Mouse (Mus musculus) neural tube, embryonic 15.5 days (tissue): Measurements from ENCODE around the gene Myh6. TPM values are rescaled to one million over a fixed set of nuclear protein-coding genes. Genes with fewer than 3 reads are reported as not detected.
"Not testable (repeated sequence)": the region's sequence is repeated elsewhere in the genome, so short reads cannot be mapped to it uniquely, and the experiment has no call there.

Source experiments
- ATAC-seq: fragments of 200-750 bp; cut with Nextera tagmentation; 2 replicates; pipeline ENCODE4 v1.8.0; 2017; ENCODE audit warnings: mild to moderate bottlenecking, moderate TSS enrichment, moderate library complexity; ENCODE audit not compliant: low FRiP score
- H3K27ac ChIP-seq: fragments of 300-500 bp; sonication (generic); replicated peaks from 2 replicates; pipeline ENCODE4 v1.5.1; 2015; ENCODE audit warnings: mild to moderate bottlenecking, inconsistent platforms
- H3K27me3 ChIP-seq: fragments of 300-500 bp; sonication (generic); replicated peaks from 2 replicates; pipeline ENCODE4 v1.6.1; 2015; ENCODE audit warnings: inconsistent platforms
- H3K36me3 ChIP-seq: fragments of 300-500 bp; sonication (generic); 2 replicates; pipeline ENCODE4 v1.6.1; 2015; ENCODE audit warnings: inconsistent platforms
- H3K4me1 ChIP-seq: fragments of 300-500 bp; sonication (generic); 2 replicates; pipeline ENCODE4 v1.6.1; 2015; ENCODE audit warnings: inconsistent platforms
- H3K4me2 ChIP-seq: fragments of 300-500 bp; sonication (generic); 2 replicates; pipeline ENCODE4 v1.6.1; 2015; ENCODE audit warnings: inconsistent platforms, mild to moderate bottlenecking, moderate library complexity
- H3K4me3 ChIP-seq: fragments of 300-500 bp; sonication (generic); replicated peaks from 2 replicates; pipeline ENCODE4 v1.5.1; 2015; ENCODE audit warnings: mild to moderate bottlenecking, inconsistent platforms
- H3K9ac ChIP-seq: fragments of 300-500 bp; sonication (generic); replicated peaks from 2 replicates; pipeline ENCODE4 v1.6.1; 2015; ENCODE audit warnings: mild to moderate bottlenecking, inconsistent platforms
- H3K9me3 ChIP-seq: fragments of 300-500 bp; sonication (generic); replicated peaks from 2 replicates; pipeline ENCODE4 v1.6.1; 2016; ENCODE audit warnings: inconsistent platforms
- WGBS: fragments of 180-500 bp; shearing (Covaris S2); methylation state at CpG from one replicate; pipeline ENCODE4 v1.1.7; 2015; ENCODE audit warnings: mixed read lengths; 5-methylcytosine and 5-hydroxymethylcytosine counted together
- polyA plus RNA-seq: library from polyadenylated mRNA; unstranded; fragments of >200 nt; fragmentation: Nextera tagmentation; extraction: Ambion mirVana; gene quantifications from 2 replicates; pipeline ENCODE4 v1.2.1, GENCODE M21; 2015

Myh6 gene
- polyA plus RNA-seq, 1 experiment from 2014 or later: 1.8 TPM

DNA sequence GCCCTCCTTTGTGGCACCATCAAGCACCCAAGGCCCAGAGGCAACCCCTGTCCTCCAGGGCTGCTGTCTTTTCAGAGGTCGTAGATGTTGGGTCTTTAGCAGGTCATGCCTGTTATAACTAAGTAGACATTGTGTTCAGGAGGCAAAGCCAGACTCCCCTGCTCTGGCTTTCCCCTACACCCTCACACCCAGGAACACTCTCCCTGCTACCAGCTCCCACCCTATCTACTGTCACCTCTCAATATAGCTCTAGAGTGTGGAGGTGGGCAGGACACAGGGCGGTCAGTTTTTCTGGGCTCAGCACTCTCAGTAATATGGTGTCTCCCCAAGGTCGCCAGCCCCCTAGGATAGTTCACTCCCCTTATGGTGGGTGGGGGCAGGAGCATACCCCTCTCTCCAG is 1.1 kb upstream of the Myh6 start:
- 82% methylated on average over 3 of the region's 3 CpGs for WGBS
- no peak for ATAC-seq
- H3K27ac ChIP-seq: no peak overlapping the region
- H3K4me2 ChIP-seq: no peak overlapping the region
- H3K9me3 ChIP-seq: no peaks in the 10 kb centered on the region
- H3K4me3 ChIP-seq: no peak overlapping the region
- no peaks in the 10 kb centered on the region for H3K4me1 ChIP-seq
- H3K36me3 ChIP-seq: no peaks in the 10 kb centered on the region
- H3K27me3 ChIP-seq: no peaks in the 10 kb centered on the region
- H3K9ac ChIP-seq: no peak overlapping the region

DNA sequence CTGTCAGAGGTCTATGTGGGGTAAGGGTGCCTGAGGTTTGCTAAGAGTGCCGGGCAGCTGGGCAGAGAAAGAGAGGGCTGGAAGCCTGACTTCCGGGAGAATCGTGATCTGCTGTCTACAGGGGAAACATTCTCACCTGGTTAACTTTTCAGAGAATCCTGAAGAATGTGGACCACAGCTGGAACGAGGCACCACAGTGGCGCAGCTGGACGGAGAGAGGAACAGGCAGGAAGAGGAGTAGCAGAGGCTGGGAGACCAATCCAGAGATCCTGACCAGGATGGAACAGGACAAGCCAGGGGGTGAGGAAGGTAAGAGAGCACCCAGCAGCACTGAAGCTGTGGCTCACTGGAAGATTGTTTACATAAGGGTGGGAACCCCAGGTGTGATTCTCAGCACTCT is 1.1 kb downstream of the Myh6 start:
- Histone ChIP-seq H3K4me2 (no peak overlapping the region), H3K9me3 (no peaks in the 10 kb centered on the region), H3K27ac (no peak overlapping the region), H3K36me3 (no peaks in the 10 kb centered on the region), H3K27me3 (no peaks in the 10 kb centered on the region), H3K4me3 (no peak overlapping the region), H3K9ac (no peak overlapping the region), H3K4me1 (no peaks in the 10 kb centered on the region)
- 82% methylated on average over 6 of the region's 6 CpGs for WGBS
- ATAC-seq: no peak

DNA sequence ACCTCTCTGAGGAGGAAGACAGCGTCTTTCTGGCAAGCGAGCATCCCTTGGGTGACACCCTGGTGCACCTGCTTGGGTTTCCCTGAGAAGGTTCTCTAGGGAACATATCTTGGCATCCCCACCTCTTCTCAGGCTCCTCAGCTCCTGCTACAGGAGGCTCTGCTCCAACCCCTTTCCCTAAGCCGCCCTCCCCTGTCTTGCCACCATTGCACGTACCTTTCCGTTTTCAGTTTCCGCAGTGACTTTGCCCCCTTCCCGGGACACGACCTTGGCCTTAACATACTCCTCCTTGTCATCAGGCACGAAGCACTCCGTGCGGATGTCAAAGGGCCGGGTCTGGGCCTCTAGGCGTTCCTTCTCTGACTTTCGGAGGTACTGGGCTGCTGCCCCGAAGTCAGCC is 1.7 kb downstream of the Myh6 start:
- Histone ChIP-seq H3K4me1 (no peaks in the 10 kb centered on the region), H3K27me3 (no peaks in the 10 kb centered on the region), H3K36me3 (no peaks in the 10 kb centered on the region), H3K27ac (no peak overlapping the region), H3K4me2 (no peak overlapping the region), H3K4me3 (no peak overlapping the region), H3K9me3 (no peaks in the 10 kb centered on the region), H3K9ac (no peak overlapping the region)
- WGBS: 82% methylated on average over 15 of the region's 15 CpGs
- no peak for ATAC-seq

DNA sequence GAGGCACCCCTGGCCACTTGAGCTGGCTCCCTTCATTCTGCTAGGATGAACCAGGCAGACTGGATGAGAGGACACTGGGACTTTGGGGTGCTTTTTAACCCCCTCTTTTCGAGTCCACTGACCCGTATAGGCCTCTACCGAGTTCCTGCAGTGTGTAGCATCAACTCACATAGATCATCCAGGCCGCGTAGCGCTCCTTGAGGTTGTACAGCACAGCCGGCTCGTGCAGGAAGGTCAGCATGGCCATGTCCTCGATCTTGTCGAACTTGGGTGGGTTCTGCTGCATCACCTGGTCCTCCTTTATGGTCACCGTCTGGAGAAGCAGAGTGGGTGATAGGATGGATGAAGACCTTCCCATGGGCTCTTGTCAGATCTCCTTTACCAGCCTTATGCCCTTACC is 3.0 kb downstream of the Myh6 start:
- Histone ChIP-seq H3K9me3 (no peaks in the 10 kb centered on the region), H3K9ac (no peak overlapping the region), H3K27me3 (no peaks in the 10 kb centered on the region), H3K27ac (no peak overlapping the region), H3K4me1 (no peaks in the 10 kb centered on the region), H3K4me2 (no peak overlapping the region), H3K4me3 (no peak overlapping the region), H3K36me3 (no peaks in the 10 kb centered on the region)
- no peak for ATAC-seq
- WGBS: 92% methylated on average over 11 of the region's 11 CpGs

DNA sequence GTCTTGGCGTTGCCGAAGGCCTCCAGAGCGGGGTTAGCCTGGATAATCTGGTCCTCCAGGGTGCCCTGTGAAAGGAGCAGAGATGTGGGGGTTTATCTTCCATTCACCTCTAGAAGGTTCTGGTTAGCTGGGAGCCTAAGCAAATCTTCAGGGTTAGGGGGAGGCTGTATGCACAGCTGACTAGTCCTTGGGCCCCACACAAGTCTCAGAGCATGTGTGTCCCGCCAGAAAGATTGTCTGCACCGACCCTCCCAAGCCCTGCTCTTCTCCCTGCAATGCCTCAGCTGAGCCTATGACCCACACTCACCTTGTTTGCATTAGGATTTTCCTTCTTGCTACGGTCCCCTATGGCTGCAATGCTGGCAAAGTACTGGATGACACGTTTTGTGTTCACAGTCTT is 4.0 kb downstream of the Myh6 start:
- Histone ChIP-seq H3K9me3 (no peaks in the 10 kb centered on the region), H3K4me2 (no peak overlapping the region), H3K27ac (no peak overlapping the region), H3K36me3 (no peaks in the 10 kb centered on the region), H3K4me1 (no peaks in the 10 kb centered on the region), H3K27me3 (no peaks in the 10 kb centered on the region), H3K9ac (no peak overlapping the region), H3K4me3 (no peak overlapping the region)
- WGBS: 89% methylated on average over 7 of the region's 7 CpGs
- no peak for ATAC-seq

DNA sequence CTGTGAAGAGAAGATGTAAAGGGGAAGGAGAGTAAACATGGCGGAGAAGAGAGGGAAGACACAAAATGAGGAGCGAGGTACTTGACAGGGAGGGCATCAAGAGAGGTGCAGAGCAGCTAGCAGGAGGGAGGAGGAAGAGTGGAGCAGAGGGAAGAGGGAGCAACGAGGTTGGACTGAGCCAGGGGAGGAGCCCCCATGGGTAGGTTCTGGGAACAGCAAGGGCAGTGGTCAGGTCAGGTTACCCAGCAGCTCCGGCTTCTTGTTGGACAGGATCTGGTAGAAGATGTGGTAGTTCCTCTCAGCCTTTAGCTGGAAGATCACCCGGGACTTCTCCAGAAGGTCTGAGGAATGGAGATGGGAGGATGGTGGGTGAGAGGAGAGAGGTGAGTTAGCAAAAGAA is 5.2 kb downstream of the Myh6 start:
- Histone ChIP-seq H3K9me3 (no peaks in the 10 kb centered on the region), H3K4me2 (no peak overlapping the region), H3K27ac (no peak overlapping the region), H3K27me3 (no peaks in the 10 kb centered on the region), H3K4me1 (no peaks in the 10 kb centered on the region), H3K36me3 (no peaks in the 10 kb centered on the region), H3K9ac (no peak overlapping the region), H3K4me3 (no peak overlapping the region)
- WGBS: 87% methylated on average over 5 of the region's 5 CpGs
- ATAC-seq: no peak

DNA sequence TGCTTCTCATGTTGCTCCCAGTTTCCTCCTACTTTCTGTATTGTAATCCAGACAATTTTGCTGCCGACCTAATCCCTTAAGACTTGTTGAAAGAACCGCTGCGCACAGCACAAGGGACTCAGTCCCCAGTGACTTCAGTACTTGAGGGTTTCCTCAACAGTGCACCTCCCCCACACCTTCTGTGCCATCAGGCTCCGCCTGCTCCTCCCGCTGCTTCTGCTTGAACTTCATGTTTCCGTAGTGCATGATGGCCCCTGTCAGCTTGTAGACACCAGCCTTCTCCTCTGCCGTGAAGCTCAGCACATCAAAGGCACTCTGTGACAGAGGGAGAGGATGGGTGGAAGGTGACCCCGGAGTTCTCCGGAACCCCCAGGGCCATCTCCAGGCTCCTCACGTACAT is 6.0 kb downstream of the Myh6 start:
- ATAC-seq: no peak
- WGBS: 74% methylated on average over 10 of the region's 10 CpGs
- Histone ChIP-seq H3K9me3 (no peaks in the 10 kb centered on the region), H3K4me1 (no peaks in the 10 kb centered on the region), H3K27me3 (no peaks in the 10 kb centered on the region), H3K9ac (no peak overlapping the region), H3K27ac (no peak overlapping the region), H3K4me3 (no peak overlapping the region), H3K4me2 (no peak overlapping the region), H3K36me3 (no peaks in the 10 kb centered on the region)

DNA sequence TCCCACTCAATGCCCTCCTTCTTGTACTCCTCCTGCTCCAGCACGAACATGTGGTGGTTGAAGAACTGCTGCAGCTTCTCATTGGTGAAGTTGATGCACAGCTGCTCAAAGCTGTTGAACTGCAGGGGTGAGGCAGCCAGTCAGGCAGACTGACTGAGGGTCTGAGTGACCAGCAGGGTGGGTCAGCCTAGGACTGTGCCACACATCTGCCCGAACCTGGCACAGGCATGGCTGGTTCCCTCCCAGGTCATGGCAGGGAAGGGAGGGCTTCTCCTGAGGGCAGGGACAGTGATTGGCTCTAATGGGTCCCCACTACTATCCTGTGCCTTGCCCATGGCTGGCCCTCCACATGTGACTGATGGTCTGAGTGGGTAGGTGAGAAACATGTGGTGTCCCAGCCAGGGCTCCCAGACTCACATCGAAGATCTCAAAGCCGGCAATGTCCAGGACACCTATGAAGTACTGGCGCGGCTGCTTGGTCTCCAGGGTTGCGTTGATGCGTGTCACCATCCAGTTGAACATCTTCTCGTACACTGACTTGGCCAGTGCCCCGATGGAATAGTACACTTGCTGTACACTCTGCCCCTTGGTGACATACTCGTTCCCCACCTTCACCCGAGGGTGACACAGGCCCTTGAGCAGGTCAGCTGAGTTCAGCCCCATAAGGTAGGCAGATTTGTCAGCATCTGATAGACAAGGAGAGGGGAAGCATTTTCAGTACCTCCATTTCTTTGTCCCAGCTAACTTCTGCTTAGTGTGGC is 6.7 kb downstream of the Myh6 start:
- H3K27me3 ChIP-seq, H3K9me3 ChIP-seq, H3K36me3 ChIP-seq, H3K9ac ChIP-seq, H3K4me2 ChIP-seq, ATAC-seq, H3K4me1 ChIP-seq, H3K4me3 ChIP-seq, H3K27ac ChIP-seq: not testable (repeated sequence)
- WGBS: 96% methylated on average over 12 of the region's 12 CpGs

DNA sequence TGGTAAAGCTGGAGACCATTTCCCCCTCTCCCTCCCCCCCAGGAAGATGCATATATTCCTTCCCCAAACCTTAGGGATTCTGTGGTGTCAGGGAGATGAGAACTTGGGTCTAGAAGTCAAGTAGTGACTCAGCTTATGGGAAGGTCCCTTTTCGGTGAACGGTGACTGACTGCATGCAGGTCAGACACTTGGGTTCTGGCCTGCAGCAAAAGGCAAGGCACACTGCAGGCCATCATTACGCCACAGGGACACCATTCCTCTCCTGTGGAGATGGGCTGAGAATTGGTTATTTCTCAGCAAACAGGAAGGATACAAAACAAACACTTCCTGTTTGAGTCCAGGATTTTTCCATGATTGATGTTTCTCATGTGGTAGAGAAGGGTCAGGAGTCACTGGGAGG is 7.5 kb downstream of the Myh6 start:
- Histone ChIP-seq H3K27ac (no peak overlapping the region), H3K4me1 (no peaks in the 10 kb centered on the region), H3K9me3 (no peaks in the 10 kb centered on the region), H3K4me2 (no peak overlapping the region), H3K9ac (no peak overlapping the region), H3K36me3 (no peaks in the 10 kb centered on the region), H3K4me3 (no peak overlapping the region), H3K27me3 (no peaks in the 10 kb centered on the region)
- WGBS: 96% methylated on average over 3 of the region's 3 CpGs
- no peak for ATAC-seq

DNA sequence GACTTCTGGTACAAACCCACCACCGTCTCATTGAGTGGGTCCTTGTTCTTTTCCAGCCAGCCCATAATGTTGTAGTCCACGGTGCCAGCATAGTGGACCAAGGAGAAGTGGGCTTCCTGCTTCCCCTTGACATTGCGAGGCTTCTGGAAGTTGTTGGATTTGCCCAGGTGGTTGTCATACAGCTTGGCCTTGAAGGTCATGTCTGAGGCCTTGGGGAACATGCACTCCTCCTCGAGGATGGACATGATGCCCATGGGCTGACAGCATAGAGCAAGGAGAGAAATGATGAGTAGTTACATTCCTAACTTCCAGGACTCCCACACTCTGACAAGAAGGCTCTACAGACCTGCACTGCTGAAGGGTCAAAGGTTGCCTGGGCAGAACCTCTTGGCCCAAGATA is 8.2 kb downstream of the Myh6 start:
- no peaks in the 10 kb centered on the region for H3K9me3 ChIP-seq
- H3K27ac ChIP-seq: no peak overlapping the region
- ATAC-seq: no peak
- H3K9ac ChIP-seq: no peak overlapping the region
- no peaks in the 10 kb centered on the region for H3K4me1 ChIP-seq
- 82% methylated on average over 4 of the region's 4 CpGs for WGBS
- no peak overlapping the region for H3K4me2 ChIP-seq
- no peaks in the 10 kb centered on the region for H3K27me3 ChIP-seq
- H3K4me3 ChIP-seq: no peak overlapping the region
- H3K36me3 ChIP-seq: no peaks in the 10 kb centered on the region

DNA sequence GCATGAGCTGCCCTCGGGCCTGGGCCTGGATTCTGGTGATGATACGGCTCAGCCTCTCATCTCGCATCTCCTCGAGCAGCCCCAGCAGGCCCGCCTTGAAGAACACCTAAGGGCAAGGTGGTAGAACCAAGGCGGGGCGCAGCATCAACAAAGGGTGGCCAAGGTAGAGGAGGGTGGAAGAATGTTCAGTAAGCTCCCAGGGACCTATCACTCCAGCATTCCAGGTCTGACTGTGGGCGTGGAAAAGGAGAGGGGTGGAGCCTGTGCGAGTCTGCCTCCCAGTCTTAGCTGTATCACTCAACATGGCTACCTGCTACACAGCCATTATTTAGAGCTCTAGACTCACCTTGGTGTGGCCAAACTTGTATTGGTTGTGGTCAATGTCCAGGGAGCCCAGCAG is 10.2 kb downstream of the Myh6 start:
- ATAC-seq: no peak
- no peak overlapping the region for H3K4me3 ChIP-seq
- 90% methylated on average over 9 of the region's 9 CpGs for WGBS
- H3K9ac ChIP-seq: no peak overlapping the region
- H3K9me3 ChIP-seq: no peaks in the 10 kb centered on the region
- H3K36me3 ChIP-seq: no peaks in the 10 kb centered on the region
- H3K4me1 ChIP-seq: no peaks in the 10 kb centered on the region
- H3K4me2 ChIP-seq: no peak overlapping the region
- H3K27me3 ChIP-seq: no peaks in the 10 kb centered on the region
- H3K27ac ChIP-seq: no peak overlapping the region

DNA sequence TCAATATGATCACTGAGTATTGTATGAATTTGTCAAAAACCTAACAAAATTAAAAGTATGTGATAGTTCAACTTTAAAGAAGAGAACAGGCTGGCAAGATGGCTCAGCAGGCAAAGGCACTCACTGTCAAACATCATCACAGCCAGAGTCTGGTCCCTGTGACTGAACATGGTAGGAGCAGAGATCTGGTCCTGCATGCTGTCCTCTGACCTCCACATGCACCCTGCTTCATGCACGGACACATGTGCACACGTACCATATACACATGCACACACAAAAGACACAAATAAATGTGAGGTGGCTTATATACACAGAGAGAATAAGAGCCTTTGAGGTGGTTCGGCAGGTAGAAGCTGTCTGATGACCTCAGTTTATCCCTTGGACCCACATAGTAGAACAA is 11.2 kb downstream of the Myh6 start:
- Histone ChIP-seq H3K4me1 (no peaks in the 10 kb centered on the region), H3K36me3 (no peaks in the 10 kb centered on the region), H3K27me3 (no peaks in the 10 kb centered on the region), H3K9me3 (no peaks in the 10 kb centered on the region), H3K4me2 (no peak overlapping the region), H3K4me3 (no peak overlapping the region), H3K27ac (no peak overlapping the region), H3K9ac (no peak overlapping the region)
- 96% methylated on average over 3 of the region's 3 CpGs for WGBS
- ATAC-seq: no peak

DNA sequence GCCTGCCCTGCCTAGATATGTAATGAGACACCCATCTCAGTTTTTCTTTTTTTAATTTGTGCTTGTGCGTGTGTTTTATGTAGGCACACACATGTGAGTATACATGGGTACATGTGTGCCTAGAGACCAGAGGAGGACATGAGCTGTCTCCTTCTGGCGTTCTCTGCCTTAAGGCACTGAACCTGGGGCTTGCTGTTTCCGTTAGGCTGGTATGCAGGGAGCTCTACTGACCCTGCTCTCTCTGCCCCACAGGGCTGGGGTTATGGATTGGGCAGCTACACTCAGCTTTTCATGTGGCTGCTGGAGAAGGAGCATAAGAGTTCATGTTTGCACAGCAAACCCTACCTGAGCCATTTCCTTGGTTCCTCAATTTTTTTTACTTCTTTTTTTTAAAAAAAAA is 12.3 kb downstream of the Myh6 start:
- Histone ChIP-seq H3K4me2 (no peak overlapping the region), H3K9ac (no peak overlapping the region), H3K9me3 (no peaks in the 10 kb centered on the region), H3K27me3 (no peaks in the 10 kb centered on the region), H3K36me3 (no peaks in the 10 kb centered on the region), H3K4me1 (no peaks in the 10 kb centered on the region), H3K4me3 (no peak overlapping the region), H3K27ac (no peak overlapping the region)
- ATAC-seq: no peak
- WGBS: 83% methylated on average over 3 of the region's 3 CpGs
